Mouse (Mus musculus) urinary bladder, adult 18-20 months (tissue): Measurements from ENCODE around the gene Mlph.
A peak's percentile ranks its signal among the peaks of the same experiment; 100 is the strongest.

Experiments
- DNase-seq, 2 experiments: peaks; one replicate each; pipeline ENCODE4 v3.0.0; 2022; ENCODE audit warnings: low spot score in 2 of 2, mixed read lengths in 2 of 2

The Mlph gene

GRCm38 (mm10) chr1:90969347-90969784, 54.5 kb downstream of the Mlph start, which contains the start of gene Rab17:
Gene Rab17, minus strand, starts transcription at chr1:90969661.
- DNase-seq, result peak; percentile 51 to 62

- DNase-seq, result no peak
Observed at GRCm38 (mm10) chr1:90969881-90970390, 55.1 kb downstream of the Mlph start.

- peak; percentile 85 to 97 for DNase-seq
Observed at GRCm38 (mm10) chr1:90972911-90973573, 58.2 kb downstream of the Mlph start.

DNA sequence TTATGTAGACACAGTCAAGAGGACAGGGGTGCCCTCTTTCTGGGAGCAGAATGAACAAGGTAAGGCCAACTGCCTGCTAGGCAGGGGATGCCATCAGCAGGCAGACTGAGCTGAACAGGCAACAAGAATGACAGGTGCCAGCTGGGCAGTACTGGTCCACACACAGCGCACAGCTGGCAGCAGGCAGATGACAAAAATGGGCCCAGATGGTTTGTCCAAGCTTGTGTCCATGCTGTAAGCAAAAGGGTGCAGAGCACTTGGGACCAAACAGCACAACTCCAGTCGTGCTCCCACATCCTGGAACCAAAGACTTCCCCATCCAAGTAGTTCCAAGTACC, 58.7 kb downstream of the Mlph start:
- DNase-seq, result no peak

DNA sequence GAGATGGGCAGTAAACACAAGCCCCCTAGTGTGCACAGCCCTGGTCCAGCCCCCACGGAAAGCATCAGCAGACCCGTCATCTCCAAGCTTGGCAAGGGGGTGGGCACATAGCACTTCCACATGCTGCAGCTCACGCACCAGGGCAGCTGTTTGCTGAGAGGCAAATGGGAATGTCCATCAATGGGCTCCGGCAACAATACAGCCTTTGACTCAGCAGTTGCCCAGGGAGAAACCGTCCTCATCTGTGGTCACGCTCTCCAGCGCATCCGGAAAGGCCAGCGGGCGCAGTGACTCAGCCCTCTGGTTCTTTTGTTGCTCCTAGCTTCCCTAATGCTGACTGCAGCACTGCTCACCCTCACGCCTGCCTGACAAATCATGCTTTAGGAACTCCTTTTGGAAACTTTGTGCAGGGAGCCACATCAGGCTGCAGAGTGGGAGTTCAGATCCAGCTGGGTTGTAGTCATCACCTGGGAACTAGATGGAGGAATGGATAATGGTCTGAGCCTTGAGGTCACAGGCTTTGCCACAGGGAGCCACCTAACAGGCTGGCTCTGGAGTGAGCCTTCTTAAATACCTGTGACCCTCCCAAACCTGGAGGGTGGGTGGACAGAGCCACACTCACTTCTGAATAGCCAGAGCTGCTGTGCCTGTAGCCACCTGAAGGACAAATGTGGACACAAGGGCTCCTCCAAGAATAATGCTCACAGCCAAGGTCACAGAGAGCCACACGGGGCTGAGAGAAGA, 60.2 kb downstream of the Mlph start:
- DNase-seq, result peak in 1 of 2 experiments; percentile 55

- DNase-seq, result no peak
Observed at GRCm38 (mm10) chr1:90975960-90976359, 61.1 kb downstream of the Mlph start.

GRCm38 (mm10) chr1:90980638-90981330, 65.9 kb downstream of the Mlph start:
- no peak for DNase-seq

DNA sequence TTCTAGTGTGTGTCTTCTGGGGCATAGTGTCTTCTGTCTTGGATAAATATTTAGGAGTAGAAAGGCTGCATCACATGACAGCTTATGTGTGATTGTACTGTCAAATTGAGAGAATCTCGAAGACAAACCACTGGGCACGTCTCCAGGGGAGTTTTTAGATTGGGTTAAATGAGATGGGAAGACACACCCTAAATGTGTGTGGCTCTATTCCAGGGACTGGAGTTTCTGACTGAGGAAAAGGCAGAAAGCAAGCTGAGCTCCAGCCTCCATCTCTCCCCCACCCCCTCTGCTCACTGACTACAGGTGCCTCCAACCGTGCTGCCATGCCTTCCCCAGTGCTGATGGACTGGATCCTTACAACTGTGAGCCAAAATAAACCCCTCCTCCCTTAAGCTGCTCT, 66.5 kb downstream of the Mlph start:
- no peak for DNase-seq

GRCm38 (mm10) chr1:90995916-90996315, 81.0 kb downstream of the Mlph start:
- DNase-seq, result no peak

GRCm38 (mm10) chr1:90997136-90997535, 82.3 kb downstream of the Mlph start:
- no peak for DNase-seq

DNA sequence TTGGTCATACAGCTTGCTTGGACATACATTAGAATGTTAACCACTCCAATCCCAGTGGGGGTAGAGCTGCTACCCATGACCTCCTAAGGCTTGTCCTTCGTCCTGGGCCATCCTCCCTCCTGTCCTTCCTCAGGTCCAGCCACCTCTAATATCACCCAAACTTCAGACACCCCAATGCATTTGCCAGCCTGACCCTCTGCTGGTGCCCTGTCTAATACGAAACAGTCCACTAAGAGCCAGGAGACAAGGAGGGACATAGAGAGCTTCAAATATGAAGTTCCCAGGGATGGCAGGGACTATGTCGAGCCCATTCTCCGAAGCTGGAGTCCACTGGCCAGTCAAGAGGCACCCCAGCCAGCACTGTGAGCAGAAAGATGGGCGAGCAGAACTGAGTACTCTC, 82.8 kb downstream of the Mlph start:
- no peak for DNase-seq

GRCm38 (mm10) chr1:90998268-90998890, 83.5 kb downstream of the Mlph start, which contains the start of gene Lrrfip1:
Gene Lrrfip1, plus strand, starts transcription at chr1:90998737.
- DNase-seq, result peak in 1 of 2 experiments; percentile 60

DNA sequence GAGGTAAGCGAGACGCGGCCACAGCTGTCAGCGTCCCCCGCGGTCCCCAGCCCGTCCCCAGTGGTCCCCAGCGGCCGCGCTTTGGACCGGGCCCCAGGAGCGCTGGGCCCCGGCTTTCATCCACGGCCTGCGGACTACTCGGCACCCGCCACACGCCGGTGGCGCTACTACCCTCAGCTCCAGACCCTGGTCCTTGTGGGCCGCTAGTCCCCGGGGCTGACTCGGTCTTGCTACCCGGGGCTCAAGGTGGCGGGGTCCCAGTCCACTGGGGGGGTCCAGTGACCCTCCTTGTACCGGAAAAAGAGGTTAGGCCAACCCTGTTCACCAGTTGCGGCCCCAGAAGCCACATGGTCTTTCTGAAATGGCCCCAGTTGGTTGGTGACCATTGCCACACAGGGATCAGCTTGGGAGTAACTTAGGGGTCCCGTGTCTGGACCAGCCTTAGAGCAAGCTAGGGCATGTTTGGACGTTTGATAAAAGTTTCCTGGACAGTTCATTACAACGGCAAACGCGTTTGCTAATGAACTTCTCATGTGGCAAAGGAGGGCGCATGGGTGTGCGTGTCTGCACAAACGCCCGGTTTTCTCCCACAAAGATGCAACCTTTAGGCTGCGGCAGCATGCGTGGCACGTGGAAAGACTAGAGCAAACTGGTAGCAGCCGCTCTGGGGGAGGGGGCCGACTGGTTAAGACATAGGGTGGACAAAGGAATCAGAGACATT, 84.2 kb downstream of the Mlph start:
- DNase-seq, result peak in 1 of 2 experiments; percentile 41

DNA sequence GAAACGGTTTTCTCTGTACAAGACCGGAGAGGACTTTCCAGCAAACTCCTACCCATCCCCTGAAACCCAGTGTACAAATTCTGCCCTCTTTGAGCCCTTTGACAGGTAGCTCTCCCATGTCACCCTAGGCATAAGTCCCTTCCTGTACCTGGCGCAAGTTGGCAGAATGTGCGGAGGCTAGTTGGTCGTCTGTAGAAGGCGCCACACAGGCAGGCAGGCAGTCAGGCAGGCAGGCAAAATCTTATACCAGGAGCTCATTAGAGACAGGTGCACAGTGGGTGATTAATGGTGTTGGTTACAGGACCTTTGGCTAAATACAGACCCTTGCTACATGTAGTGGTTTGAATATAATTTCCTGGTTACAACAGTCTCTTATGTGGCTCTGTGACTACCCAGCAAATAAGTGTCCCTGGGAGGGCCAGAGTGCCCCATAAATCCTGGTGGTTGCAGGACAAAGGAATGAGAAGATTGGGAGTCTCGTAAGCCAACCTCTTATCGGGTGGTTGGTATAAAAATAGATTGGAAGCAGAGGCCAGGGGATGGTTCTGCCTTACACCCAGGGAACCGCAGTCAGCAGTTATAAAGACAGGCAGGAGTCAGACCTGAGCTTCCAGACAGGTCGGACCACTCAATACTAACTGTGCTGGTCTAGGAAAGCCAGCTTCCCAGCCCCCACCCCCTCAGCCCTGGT, 85.2 kb downstream of the Mlph start:
- no peak for DNase-seq
